Mouse (Mus musculus): ENCODE results near the gene Gng7. TPM values are rescaled to one million over a fixed set of nuclear protein-coding genes. Genes with fewer than 3 reads are reported as not detected.

Gng7 gene
- polyA plus RNA-seq, 1 experiment from 2014 or later, result 7.2 TPM

DNA sequence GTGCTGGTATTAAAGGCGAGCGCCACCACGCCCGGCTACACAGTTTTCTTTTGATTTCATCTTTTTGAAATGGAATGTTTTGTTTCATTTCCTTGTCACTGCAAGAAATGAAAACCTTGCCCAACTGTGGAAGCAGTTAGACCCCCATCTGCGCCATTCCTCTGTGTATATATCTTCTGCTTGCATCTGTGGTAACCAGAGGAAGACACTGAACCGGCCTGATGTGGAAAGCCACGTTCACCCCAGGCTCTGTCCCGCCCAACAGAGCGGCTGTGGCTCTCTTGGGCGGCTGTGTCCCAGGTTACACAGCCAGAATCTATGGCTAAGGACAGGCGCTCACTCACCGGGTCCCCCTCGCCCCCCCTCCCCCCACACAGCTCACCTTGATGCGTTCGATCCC, 62.3 kb downstream of the Gng7 start:
- in situ Hi-C loops (cut with MboI; ENCODE audit: low pct_unique_long_range_greater_than_20kb), result no loop called here
- TF ChIP-seq CTCF (IDR thresholded peaks at IDR 0.05), result no peak
- ATAC-seq (no peak), DNase-seq (ENCODE audit: low read depth, low spot score) (no peak)
- H3K27me3 ChIP-seq, result no peaks in the 10 kb centered on the region
- CTCF ChIA-PET, result no interaction called here
- POLR2A ChIA-PET, result interaction anchor here (5.7 kb wide), 1 partner anchor 21 kb away, joined by 55 read pairs; the partner anchor contains the start of gene Gadd45b

DNA sequence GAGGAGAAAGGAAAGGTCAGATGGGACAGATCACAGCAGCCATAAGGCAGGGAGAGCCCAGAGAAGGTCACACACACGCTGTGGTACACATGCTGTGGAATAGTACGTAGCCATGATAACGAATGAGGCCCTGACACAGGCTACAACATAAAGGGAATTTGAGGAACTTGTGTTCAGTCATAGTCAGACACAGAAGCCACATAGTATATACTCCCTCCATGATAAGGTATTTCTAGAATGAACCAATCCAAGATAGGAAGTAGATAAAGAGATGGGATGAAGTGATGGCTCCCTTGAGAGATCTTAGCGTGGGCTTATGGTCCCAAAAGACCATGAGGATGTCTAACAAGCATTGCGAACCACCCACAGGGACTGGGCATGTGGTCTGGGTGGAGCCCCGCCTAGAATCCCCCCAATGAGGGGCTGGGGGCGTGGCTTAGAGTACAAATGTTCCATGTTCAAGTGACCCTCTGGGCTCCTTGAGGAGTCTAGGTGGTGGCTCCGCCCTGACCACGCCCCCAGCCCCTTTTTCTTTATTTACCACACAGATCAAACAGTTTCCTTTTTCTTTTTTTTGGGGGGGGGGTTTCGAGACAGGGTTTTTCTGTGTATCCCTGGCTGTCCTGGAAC, 62.9 kb downstream of the Gng7 start:
- ATAC-seq, result no peak
- in situ Hi-C loops (cut with MboI; ENCODE audit: low pct_unique_long_range_greater_than_20kb), result no loop called here
- DNase-seq (ENCODE audit: low read depth, low spot score), result no peak
- ChIA-PET CTCF (no interaction called here), POLR2A (no interaction called here)
- no peaks in the 10 kb centered on the region for H3K27me3 ChIP-seq
- TF ChIP-seq CTCF (IDR thresholded peaks at IDR 0.05), result no peak

DNA sequence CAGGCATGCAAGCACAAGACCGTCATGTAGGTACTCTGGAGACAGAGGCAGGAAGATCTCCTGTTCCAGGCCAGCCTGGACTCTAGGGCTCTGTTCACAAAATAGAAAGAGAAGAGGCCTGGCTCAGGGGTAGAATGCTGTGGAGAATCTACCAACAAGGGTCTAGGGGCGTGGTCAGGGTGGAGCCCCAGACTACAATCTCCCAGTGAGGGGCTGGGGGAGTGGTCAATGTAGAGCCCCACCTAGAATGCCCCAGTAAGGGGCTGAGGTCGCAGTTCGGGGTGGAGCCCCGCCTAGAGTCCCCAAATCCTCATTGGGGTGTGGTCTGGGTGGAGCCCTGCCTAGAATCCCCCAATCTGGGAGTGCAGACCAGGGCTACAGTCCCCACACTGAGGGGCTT, 64.4 kb downstream of the Gng7 start:
- no peaks in the 10 kb centered on the region for H3K27me3 ChIP-seq
- DNase-seq (ENCODE audit: low read depth, low spot score), result no peak
- TF ChIP-seq CTCF (IDR thresholded peaks at IDR 0.05), result no peak
- ATAC-seq, result no peak
- CTCF ChIA-PET, result interaction anchor here (0.8 to 1.2 kb wide), 2 partner anchors 9 to 20 kb away, joined by 3 read pairs; no protein-coding TSS in a partner anchor
- POLR2A ChIA-PET, result interaction anchor here (1.9 kb wide), 1 partner anchor 20 kb away, joined by 6 read pairs; the partner anchor contains the start of gene Gadd45b
- in situ Hi-C loops (cut with MboI; ENCODE audit: low pct_unique_long_range_greater_than_20kb), result no loop called here

DNA sequence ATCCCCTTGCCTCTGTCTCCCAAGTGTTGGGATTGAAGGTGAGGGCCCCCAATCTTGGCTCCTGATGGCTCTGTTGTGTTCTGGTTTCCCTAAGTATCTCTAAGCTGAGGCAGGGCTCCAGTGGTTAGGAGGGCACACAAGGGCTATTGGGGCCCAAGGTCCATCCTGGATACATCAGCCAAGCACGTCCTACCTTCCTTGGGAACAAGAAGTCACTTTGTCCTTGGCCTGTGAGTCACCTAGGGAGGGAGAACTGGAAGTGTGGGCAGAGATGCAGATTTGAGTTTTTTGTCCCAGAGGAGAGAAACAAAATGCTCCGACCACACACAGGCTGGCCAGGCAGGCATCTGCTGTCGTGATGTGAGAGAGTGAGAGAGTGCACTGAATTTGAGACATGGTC, 65.7 kb downstream of the Gng7 start:
- TF ChIP-seq CTCF (IDR thresholded peaks at IDR 0.05), result no peak

DNA sequence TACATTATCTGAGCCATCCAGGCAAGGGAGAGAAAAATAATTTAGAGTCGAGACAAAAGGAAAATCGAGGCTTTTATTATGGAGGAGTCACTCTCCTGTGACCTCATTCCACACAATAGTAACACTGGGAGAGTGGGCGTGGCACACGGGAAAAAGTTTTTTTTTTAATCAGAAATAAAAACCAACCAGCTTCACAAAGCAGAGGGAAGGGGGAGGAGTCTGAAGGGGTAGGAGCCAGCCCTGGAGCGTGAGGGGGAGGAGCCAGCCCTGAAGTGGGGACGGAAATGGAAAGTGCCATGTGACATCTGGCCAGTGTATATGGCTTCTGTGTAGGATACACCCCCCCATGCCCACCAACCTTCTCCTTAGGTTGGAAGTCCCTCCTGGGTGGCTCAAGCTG, 66.2 kb downstream of the Gng7 start:
- H3K27me3 ChIP-seq, result no peaks in the 10 kb centered on the region
- in situ Hi-C loops (cut with MboI; ENCODE audit: low pct_unique_long_range_greater_than_20kb), result no loop called here
- DNase-seq (ENCODE audit: low read depth, low spot score) (no peak), ATAC-seq (peak; percentile 15)
- ChIA-PET CTCF (no interaction called here), POLR2A (no interaction called here)
- TF ChIP-seq CTCF (IDR thresholded peaks at IDR 0.05), result no peak

More for the DNA sequence above, 65.7 kb downstream of the Gng7 start:
- DNase-seq (ENCODE audit: low read depth, low spot score), result no peak
- H3K27me3 ChIP-seq, result no peaks in the 10 kb centered on the region
- ATAC-seq, result no peak
- ChIA-PET CTCF (interaction anchor here (1.2 kb wide), 1 partner anchor 10 kb away, joined by 3 read pairs; no protein-coding TSS in a partner anchor), POLR2A (interaction anchor here (1.9 kb wide), 1 partner anchor 18 kb away, joined by 6 read pairs; the partner anchor contains the start of gene Gadd45b)
- in situ Hi-C loops (cut with MboI; ENCODE audit: low pct_unique_long_range_greater_than_20kb), result no loop called here

DNA sequence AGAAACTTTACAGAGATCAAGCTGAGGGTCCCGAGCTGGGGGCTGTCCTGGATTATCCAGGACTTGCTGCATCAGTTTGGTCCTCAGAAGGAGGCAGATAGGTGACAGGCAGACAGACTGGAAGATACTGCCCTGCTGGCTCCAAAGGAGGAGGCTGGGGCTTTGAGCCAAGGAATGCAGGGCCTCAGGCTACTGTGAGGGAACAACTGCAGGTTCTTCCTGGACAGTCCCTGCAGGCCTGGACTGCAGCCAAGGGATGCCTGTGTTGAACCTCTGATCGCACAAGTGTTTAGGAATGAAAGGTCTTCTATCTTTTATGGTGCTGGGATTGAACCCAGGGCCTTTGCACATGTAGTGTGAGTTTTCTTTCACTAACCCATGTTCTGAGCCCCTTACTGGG, 66.9 kb downstream of the Gng7 start:
- in situ Hi-C loops (cut with MboI; ENCODE audit: low pct_unique_long_range_greater_than_20kb), result no loop called here

DNA sequence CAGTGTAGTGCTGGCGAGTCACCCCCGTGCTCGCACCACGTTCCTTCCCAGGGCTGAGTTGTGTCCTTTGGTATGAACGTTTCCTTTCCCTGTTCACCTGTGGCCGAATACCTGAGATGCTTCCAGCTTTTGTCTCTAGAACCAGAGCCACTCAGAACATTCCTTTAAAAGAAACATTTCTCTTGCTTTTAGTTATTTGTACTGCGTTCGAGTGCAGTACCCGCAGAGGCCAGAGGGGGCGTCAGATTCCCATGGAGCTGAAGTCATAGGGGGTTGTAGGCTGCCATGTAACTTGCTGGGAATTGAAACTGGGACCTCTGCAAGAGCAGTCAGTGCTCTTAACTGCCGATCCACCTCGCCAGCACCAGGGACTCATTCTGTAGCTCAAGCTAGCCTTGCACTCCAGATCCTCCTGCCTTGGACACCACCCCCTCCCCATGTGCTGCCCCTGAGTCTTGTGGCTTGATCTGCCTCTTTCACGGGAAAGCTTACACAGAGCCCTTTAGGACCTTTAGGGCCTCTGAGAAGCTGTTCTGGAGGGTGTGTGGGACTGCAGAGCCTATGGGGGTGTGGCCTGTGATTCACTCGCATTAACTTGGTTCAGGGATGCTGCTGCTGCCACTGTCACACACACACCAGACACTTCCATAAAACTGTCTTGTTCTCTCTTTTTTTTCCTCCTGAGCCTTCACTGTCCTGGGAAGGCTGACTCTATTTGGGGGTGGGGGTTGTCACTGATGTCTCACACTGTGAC, 67.9 kb downstream of the Gng7 start:
- CTCF ChIA-PET, result interaction anchor here (0.9 to 1.3 kb wide), 7 partner anchors 9 to 44 kb away, joined by 3 to 4 read pairs (median 3); partner anchors contain the start of gene Gadd45b
- H3K27me3 ChIP-seq, result no peaks in the 10 kb centered on the region
- no peak for ATAC-seq
- POLR2A ChIA-PET, result interaction anchor here (1.0 to 1.2 kb wide), 2 partner anchors 9 to 14 kb away, joined by 3 to 4 read pairs; no protein-coding TSS in a partner anchor
- in situ Hi-C loops (cut with MboI; ENCODE audit: low pct_unique_long_range_greater_than_20kb), result no loop called here
- DNase-seq (ENCODE audit: low read depth, low spot score), result no peak
- no peak for TF ChIP-seq CTCF (IDR thresholded peaks at IDR 0.05)

More for the DNA sequence above, 66.9 kb downstream of the Gng7 start:
- no peak for TF ChIP-seq CTCF (IDR thresholded peaks at IDR 0.05)
- ChIA-PET POLR2A (interaction anchor here (1.2 kb wide), 1 partner anchor 13 kb away, joined by 4 read pairs; no protein-coding TSS in a partner anchor), CTCF (interaction anchor here (1.1 kb wide), 1 partner anchor 10 kb away, joined by 3 read pairs; no protein-coding TSS in a partner anchor)
- DNase-seq (ENCODE audit: low read depth, low spot score), result no peak
- H3K27me3 ChIP-seq, result no peaks in the 10 kb centered on the region
- ATAC-seq, result peak; percentile 37

DNA sequence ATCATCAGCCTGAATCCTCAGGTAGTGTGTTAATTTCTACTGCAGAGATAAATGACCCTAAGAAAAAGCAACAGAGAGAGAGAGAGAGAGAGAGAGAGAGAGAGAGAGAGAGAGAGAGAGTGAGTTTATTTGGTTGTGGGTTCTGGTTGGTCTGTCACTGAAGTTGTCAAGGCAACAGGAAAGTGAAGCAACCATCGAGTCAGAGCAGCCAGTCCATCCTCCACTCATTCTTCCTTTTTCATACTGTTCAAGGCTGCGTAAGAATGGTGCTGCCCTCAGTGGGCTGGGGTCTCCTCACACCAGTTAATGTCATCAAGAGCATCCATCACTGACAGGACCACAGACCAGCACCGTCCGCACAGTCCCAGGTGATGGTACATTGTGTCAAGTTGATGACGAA, 70.5 kb downstream of the Gng7 start:
- ChIA-PET CTCF (interaction anchor here (1.0 to 2.2 kb wide), 6 partner anchors 9 to 51 kb away, joined by 3 to 6 read pairs (median 4); partner anchors contain the start of gene Gadd45b), POLR2A (interaction anchor here (1.2 to 1.4 kb wide), 3 partner anchors 10 to 11 kb away, joined by 3 to 6 read pairs (median 4); no protein-coding TSS in a partner anchor)
- DNase-seq (ENCODE audit: low read depth, low spot score) (no peak), ATAC-seq (no peak)
- in situ Hi-C loops (cut with MboI; ENCODE audit: low pct_unique_long_range_greater_than_20kb), result no loop called here
- no peak for TF ChIP-seq CTCF (IDR thresholded peaks at IDR 0.05)
- H3K27me3 ChIP-seq, result no peaks in the 10 kb centered on the region

DNA sequence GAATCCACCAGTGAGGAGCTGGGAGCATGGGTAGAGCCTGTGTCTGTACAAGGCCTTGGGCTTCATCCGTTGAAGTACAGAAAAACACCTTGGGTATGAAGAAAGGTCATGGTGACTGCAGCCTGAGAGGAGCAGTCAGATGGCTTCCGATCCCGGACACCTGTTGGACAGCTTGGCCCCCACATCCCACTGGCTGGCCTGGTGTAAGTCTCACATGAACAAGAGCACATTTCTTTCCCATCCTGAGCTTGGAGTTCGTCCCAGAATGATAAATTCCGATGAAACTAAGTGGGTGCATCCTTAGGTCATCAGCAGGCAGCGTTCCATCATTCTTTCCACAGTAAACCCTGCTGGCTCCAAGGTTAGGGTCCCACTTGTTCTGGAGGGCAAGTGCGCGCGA, 71.0 kb downstream of the Gng7 start:
- no peaks in the 10 kb centered on the region for H3K27me3 ChIP-seq
- DNase-seq (ENCODE audit: low read depth, low spot score), result no peak
- in situ Hi-C loops (cut with MboI; ENCODE audit: low pct_unique_long_range_greater_than_20kb), result no loop called here
- ChIA-PET CTCF (interaction anchor here (0.7 to 2.2 kb wide), 5 partner anchors 9 to 52 kb away, joined by 3 to 6 read pairs (median 5); partner anchors contain the start of gene Gadd45b), POLR2A (interaction anchor here (0.7 to 1.4 kb wide), 4 partner anchors 10 to 186 kb away, joined by 3 to 6 read pairs (median 4); no protein-coding TSS in a partner anchor)
- ATAC-seq, result no peak
- TF ChIP-seq CTCF (IDR thresholded peaks at IDR 0.05), result no peak

DNA sequence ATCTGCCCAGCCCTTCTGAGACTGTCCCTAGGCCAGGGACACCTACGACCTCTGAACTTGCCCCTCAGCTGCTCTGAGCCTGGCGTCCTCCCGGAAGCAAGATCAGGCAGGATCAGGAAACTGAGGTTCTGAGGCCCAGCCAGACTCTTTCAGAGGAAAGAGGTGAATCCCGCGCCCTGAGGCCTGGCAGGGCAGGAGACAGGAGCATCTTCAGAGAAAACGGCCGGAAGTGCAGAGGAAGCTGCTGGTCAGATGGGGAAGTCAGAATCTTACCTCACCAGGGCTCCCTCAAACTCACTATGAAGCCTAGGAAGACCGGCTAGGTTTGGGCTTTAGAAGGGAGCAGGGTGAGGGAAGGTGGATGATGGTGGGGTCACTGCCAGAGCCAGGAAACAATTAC, 71.8 kb downstream of the Gng7 start:
- ChIA-PET POLR2A (interaction anchor here (1.0 to 1.4 kb wide), 3 partner anchors 10 to 12 kb away, joined by 3 to 6 read pairs (median 4); no protein-coding TSS in a partner anchor), CTCF (interaction anchor here (1.2 to 2.2 kb wide), 3 partner anchors 12 to 52 kb away, joined by 4 to 6 read pairs (median 5); no protein-coding TSS in a partner anchor)
- H3K27me3 ChIP-seq, result no peaks in the 10 kb centered on the region
- ATAC-seq (no peak), DNase-seq (ENCODE audit: low read depth, low spot score) (no peak)
- no peak for TF ChIP-seq CTCF (IDR thresholded peaks at IDR 0.05)
- in situ Hi-C loops (cut with MboI; ENCODE audit: low pct_unique_long_range_greater_than_20kb), result no loop called here
